Mouse (Mus musculus) adrenal gland, postnatal 25 days (tissue): ENCODE measurements around the gene Gm3269. TPM values are rescaled to one million over a fixed set of nuclear protein-coding genes. Genes with fewer than 3 reads are reported as not detected.
"Not testable (repeated sequence)": the region's sequence is repeated elsewhere in the genome, so short reads cannot be mapped to it uniquely, and the experiment has no call there.

Experiments used
- DNase-seq: peaks from one replicate; pipeline ENCODE4 v3.0.0; 2021; ENCODE audit warnings: mixed read lengths
- long read RNA-seq: library from polyadenylated mRNA; stranded (forward); transcript quantifications from one replicate; pipeline ENCODE4 v2.0.0, GENCODE M21; 2021
- total RNA-seq: library from RNA; stranded (reverse); gene quantifications from 2 replicates; pipeline ENCODE4 v1.2.3, GENCODE M21; 2021

The Gm3269 gene
- not detected in 2 replicates for total RNA-seq
- long read RNA-seq: 0 reads

DNA sequence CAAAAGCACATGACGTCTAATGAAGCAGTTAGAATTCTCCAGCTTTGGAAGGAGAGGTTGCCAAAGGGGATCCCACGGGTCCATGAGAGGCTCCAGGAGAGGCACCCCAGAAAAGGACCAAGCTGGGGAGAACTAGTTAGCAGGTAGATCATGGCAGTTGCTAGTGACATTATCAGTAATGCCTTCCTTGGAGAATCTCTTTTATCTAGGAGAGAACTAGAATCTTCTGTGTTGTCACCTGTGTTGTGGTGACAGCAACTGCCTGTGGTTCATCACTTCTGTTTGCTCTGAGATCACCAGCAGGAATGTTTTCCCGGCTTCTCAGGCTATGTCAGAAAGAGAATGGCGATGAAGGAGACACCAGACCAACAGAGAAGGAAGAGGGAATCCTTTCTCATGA is at the start of gene Gm3269:
Gene Gm3269 (plus strand): TSS at position 301 of the 400 bp plus-strand sequence.
- DNase-seq: not testable (repeated sequence)

GRCm38 (mm10) chr14:4806421-4806820 is 31.5 kb upstream of the Gm3269 start:
- peak; percentile 0 for DNase-seq

DNA sequence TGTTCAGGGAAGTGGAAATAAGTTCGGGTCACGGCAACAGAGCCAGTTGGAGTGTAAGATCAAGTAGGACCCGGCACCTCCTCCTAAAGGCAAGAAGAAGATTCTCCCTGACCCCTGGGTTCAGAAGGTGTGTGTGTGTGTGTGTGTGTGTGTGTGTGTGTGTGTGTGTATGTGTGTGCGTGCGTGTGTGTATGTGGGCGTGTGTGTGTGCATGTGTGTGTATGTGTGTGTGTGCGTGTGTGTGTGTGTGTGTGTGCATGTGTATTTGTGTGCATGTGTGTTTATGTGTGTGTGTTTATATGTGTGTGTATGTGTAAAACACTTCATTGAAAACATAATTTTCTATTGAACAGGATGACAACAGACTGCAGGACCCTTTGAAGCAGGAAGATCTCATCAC is 16.0 kb upstream of the Gm3269 start:
- not testable (repeated sequence) for DNase-seq

DNA sequence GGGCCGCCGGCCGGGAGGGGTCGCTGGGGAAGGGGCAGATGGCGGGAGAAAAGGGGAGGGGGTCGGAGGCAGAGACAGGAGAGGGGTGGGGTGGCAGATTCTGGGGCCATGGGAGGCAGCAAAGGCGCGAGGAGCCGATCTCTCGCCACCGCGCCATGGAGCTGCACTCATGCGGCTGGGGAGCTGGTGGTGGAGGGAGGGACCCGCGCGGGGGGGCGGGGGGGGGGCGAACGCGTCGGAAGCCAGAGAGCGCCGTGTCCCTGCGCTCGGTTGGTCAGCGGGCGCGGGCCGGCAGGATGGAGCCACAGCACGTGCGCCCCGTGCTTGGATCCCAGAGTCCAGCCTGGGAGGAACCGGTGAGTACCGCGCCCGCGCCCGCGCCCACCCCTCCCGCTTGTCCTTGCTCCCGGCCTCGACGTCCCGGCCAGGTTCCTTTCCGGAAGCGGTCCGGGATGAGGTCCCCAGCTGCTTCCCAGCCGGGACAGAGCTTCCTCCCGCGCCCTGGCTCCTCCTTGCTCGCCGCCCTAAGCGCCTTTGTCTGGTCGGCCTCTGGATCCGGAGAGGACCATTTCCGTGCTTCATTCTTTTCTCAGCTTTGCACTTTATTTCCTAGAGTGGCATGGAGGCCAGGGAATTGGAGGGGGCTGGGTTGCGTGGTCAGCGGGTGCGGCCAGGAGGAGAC is 17.5 kb downstream of the Gm3269 start, which contains the start of gene Gm3264:
Gene Gm3264 (plus strand): TSS at position 278 of the 682 bp plus-strand sequence.
- DNase-seq: not testable (repeated sequence)

DNA sequence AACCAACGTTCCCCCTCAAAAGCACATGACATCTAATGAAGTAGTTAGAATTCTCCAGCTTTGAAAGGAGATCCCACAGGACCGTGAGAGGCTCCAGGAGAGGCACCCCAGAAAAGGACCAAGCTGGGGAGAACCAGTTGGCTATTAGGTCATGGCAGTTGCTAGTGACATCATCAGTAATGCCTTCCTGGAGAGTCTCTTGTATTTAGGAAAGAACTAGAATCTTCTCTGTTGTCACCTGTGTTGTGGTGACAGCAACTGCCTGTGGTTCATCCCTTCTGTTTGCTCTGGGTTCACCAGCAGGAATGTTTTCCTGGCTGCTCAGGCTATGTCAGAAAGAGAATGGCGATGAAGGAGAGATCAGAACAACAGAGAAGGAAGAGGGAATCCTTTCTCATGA is 54.2 kb downstream of the Gm3269 start, which contains the start of gene Gm3278:
Gene Gm3278 (plus strand): TSS at position 301 of the 400 bp plus-strand sequence.
- not testable (repeated sequence) for DNase-seq

Other genes starting within 250 kb of the Gm3269 start
- not detected in 2 replicates for gene Gm8159, start 205.8 kb upstream of the Gm3269 start, total RNA-seq
- gene Gm3239, start 173.9 kb upstream of the Gm3269 start, total RNA-seq: not detected in 2 replicates
- gene Gm7876, start 128.9 kb upstream of the Gm3269 start, total RNA-seq: not detected in 2 replicates
- gene Gm3252, start 111.3 kb upstream of the Gm3269 start, total RNA-seq: not detected in 2 replicates
- not detected in 2 replicates for gene Gm9602, start 61.8 kb upstream of the Gm3269 start, total RNA-seq
- gene Gm3264, start 17.5 kb downstream of the Gm3269 start, total RNA-seq: 0.97 TPM in 1 of 2 replicates, not detected in the other
- gene Gm3278, start 54.3 kb downstream of the Gm3269 start, total RNA-seq: not detected in 2 replicates
- not detected in 2 replicates for gene Gm8297, start 145.8 kb downstream of the Gm3269 start, total RNA-seq
- not detected in 2 replicates for gene Gm3298, start 177.8 kb downstream of the Gm3269 start, total RNA-seq
- gene 4930555G01Rik, start 212.5 kb downstream of the Gm3269 start, total RNA-seq: not detected in 2 replicates
- gene Gm8281, start 232.9 kb downstream of the Gm3269 start, total RNA-seq: not detected in 2 replicates